Mouse (Mus musculus) CD8-positive naive resting alpha-beta T cell, adult 2 months (primary cell): ENCODE data around the gene Rtn1.

Source experiments
- DNase-seq, 2 experiments: peaks; one replicate each; pipeline ENCODE4 v3.0.0; 2022; ENCODE audit warnings: low read depth in 2 of 2, low spot score in 2 of 2

Rtn1 gene

DNA sequence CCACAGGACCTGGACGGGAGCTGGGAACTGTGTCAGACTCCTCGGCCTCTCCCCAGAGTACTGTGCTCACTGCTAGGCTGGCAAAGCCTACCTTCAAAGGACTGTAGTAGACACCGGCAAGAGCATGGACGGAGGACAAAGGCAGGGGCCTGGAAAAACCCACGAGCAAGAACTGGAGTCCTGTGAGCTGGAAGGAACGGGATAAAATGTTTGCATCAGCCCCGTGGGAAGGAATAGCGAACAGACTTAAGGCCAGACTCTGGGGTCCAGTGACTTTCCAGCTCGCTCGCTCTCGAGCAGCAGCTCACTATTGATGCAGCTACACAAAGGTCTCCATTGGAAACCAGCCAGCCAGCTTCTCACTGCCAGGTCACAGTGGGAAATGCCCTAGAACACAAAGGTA is 34.0 kb downstream of the Rtn1 start:
- no peak for DNase-seq

DNA sequence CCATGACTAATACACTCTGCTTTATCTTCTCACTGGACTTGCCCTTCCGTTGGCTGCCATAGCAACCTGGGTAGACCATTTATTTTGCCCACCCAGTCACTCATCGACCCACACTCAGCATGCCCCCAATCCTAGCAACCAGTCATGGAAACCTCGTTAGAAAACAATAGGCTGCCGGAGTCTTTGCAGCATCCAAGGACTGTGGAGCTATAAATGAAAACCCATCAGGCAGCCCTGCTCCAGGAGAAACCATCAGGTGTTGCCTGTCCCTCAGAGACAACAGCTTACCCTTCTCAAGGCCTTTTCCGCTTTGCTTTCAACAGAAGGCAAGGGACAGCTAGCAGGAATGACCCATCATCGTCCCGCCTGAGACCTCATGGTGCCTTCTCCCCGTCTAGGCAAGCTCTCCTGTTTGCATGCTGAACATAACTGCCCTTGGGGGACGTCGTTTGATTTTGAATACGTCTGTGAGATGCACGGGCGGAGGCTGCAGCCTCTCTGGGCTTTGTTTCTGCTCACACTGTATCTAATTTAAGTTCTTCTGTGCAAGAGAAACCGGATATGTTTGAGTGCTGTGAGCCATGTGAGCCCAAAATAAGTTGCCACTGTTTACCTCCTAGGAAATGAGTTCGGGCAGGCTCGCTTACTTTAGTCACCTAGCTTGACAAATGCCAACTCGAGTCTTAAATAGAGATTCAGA is 34.8 kb downstream of the Rtn1 start:
- DNase-seq: no peak

DNA sequence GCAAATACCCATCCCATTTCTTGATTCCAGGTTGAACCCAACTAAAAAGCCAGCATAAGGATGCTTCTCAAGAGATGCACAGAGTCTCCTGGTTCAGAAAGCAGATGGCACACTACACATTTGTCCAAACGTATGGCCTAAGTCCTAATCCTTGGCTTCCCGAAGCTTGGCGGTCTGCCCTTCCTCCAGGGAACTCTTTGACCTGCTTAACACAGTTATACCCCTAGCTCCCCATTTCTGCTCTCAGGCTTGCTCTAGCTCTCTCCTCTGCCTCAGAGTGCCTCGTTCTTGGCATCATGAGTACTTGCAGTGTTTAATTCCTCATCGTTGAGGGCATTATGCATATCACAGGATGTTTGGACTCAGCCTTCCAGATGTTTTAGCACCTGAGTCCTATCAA is 38.8 kb downstream of the Rtn1 start:
- DNase-seq: no peak

DNA sequence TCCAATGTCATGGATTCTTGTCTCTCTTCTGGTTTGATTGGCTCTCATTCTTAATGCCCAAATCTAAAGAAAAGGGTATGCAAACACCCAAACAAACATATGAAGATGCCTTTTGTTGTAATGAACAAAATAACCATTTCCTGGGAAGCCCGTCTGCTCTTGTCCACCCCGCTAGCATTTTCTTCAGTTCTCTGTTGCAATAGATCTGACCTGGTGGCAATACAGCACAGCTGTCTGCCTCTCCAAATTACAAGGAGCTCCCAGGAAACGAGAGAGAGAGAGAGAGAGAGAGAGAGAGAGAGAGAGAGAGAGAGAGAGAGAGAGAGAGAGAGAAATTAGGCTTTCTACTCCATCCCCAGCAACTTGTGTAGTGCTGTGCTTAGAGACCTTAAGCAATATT is 42.1 kb downstream of the Rtn1 start:
- DNase-seq: no peak

DNA sequence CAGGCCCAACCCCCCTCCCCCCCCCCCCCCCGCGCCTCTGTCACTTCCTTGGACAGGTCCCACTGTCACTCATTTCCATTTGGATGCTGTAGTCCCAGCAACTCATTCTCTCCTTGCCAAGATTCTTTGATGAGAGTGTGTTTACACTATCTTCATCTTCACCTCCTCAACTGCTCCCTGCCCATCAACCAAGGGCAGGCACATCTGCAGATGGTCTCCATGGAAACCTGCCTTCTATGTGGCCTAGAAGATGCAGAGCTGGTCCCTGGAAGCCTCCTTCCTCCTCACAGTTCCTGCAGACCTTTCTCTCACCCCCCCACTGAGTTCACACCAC is 42.8 kb downstream of the Rtn1 start:
- DNase-seq: no peak

DNA sequence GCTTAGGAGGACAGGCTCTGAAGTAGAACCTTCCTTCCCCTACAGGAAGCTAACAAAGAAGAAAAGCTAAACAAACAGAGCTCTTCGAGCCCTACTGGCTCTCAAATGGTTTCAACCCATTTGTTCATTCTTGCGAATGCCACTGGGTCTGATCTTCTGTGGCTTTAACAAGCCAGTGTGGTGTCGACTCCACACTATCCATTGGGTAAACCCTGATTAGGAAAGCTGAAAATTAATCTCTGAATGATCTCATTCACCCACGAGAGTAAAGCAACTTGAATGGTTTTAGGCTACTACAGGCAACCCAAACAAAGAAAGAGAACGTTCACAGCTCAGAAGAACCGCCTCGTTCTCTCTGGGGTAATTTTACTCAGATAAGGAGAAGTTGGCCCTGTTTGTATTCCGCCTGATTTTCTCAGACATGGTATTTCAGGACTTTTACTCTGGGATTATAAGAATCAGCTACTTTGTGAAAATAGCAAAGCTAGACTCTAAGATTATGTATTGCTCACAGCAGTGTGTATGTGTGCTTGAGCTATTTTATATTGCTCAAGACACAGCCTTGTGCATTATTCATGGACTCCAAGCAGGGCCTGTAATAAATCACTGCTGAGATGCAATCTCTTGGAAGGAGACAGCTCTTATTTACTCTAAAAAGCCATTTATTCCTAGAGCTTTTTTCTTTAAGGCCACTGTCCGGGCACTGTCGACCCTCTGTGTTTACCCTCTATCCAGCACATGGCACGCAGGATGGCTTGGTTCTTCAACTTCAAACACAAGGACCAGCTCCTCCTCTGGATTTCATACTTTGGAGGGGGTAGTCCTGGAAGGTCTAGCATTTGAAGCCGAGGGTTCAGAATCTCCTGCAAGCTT is 43.4 kb downstream of the Rtn1 start:
- DNase-seq: no peak

DNA sequence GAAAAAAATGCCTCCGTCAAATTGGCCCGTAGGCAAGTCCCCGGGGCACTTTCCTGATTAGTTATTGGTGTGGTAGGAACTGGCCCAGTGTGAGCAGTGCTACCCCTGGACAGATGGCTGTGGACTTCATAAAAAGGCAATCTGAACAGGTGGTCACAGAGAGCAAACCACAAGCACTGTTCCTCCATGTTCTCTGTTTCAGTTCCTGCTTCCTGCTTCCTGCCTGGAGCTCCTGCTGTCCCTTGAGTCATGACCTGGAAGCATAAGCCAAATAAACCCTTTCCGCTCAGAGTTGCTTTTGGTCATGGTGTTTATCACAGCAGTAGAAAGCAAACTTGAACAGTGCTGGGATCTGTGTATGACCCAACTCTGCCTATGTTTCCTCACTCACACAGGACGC is 44.3 kb downstream of the Rtn1 start:
- no peak for DNase-seq

DNA sequence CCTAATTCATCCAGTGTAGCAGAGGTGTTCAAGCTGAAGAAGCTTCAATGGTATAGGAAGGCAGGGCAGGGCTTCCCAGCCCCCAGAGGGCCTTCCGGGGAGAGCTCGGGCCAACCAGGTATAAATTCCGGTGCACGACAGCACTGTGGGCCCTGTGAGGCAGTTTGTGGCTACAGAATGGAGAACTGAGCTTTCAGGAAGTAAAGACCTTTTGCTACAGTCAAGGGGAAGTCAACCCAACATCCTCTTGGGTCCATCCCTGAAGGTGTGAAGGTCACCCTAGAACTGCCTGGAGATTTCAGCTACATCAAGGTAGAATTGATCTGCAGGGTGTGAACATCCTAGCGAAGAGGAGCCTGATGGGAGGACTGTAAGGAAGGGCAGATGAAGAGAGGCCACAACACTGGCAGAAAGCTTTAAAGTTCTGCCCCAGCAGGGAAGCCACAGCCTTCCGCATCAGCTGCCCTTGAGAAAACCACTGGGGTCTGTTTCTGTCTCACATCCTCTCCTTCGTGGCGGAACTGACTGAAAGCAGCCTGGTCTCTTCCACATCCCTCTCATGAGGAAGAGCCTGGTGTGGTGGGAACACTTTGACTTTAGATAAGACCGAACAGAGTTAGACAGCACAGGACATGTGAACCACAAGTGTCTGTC is 47.0 kb downstream of the Rtn1 start:
- DNase-seq: no peak

DNA sequence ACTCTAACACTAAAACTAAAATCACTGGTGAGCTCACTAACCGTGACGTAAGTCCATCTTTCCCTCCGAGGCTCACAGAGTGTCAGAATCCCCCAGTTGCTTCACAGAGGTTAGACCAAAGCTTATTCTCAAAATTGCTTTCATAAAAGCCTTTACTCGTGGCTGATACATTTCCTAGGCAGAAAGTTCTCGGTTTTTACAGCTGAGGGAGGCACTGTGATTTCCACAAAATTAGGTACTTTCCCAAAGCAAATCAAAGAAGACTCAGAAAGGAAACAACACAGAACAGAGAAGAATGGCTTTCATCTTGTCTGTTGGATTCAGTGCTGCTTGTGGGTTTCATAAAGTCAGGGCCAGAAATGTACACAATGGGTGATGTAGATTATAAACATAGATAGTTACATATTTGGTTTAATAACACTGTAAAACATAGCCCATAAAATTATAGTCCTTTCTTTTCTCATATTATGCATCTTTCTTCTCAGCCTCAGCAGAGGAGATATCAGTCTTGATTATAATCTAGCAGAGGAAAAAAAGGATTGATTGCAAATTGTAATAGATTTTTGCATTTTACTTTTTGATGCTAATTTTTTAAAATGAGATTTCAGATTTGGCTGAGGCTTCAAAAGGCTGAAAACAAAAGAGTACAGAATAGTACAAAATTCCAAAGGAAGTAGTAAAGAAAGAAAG is 47.8 kb downstream of the Rtn1 start:
- no peak for DNase-seq

DNA sequence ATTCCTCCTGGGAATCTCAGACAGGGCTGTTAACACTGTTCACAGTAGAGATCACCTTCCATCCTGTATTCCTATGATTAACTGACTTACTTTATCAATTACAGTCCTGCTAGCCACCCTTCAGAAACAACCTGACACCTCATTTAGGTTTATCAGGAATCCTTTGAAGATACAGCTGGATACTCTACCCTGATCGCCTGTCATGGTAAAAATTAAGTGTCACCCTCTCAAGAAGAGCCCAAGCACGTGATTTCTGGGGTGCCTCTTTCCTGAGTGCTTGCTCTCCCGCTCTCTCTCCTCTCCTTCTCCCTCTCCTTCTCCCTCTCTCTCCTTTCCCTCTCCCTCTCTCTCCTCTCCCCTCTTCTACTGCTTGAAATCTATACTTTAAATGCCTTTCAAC is 49.0 kb downstream of the Rtn1 start:
- no peak for DNase-seq

DNA sequence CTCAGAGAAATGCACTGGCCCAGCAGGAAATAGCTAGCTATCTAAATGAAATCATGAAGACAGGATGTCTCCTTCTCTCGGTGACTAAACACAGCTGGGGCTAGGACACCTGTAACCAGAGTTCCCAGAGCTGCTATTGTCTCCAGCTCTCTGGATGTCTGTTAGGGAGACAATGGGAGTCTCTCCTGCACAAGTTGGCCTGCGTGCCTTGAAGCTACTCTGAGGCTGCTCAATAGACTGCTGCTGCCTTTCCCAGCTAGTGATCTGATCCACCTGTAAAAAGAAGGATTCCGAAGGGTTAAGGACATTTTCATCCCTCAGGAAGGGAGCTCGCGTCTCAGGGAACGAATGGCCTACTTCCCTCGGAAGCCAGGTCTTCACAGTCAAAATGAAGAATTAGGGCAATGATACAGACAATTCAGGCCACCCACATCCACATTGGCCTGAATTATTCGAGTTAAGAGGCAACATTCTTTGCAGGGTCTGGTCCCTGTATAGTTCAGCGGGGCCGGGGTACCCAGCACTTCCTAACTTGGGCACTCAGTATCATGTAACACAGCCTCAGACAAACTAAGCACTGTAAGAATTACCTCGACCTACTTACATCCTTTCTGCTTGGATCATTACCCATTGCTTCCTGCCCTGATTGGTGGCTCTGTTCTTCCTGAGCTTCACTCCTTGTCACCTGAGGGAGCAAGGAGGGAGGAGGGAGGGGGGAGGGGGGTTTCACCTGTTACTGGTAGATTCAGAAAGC is 51.0 kb downstream of the Rtn1 start:
- no peak for DNase-seq

DNA sequence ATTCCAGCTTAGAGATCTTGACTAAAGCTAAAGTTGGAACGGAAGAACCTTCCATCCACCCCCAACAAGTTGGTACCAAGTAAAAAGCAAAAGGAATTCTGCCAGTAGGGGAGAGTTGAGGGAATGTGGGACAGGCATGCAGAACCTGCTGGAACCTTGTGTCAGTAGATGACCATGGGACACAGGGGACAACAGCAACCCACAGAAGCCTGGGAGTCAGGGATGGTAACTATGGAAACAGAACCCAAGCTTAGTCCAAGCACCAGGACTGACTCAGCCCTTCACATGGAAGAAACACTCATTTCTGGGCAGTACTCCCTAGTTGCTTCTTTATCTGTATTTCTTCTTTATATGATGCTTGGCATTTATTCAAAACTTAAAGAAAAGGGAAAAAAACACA is 54.6 kb downstream of the Rtn1 start:
- no peak for DNase-seq

DNA sequence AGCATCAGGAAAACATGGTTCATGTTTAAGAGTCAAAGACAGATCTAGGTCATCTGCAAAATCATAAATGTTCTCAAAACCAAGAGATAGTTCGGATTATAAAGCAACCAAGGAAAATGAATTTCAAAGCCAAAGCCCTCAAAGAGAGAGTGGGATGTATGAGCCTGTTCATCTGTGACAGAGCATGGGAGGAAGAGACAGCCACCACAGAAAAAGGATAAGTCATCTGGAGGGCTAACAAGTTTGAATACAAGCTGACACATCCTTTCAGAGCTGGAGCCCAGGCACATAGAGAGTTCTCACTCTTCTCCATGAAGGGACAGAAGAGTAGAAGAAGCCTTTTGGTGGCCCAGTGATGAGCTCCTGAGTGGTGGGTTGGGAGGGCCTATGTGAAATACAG is 55.3 kb downstream of the Rtn1 start:
- no peak for DNase-seq

DNA sequence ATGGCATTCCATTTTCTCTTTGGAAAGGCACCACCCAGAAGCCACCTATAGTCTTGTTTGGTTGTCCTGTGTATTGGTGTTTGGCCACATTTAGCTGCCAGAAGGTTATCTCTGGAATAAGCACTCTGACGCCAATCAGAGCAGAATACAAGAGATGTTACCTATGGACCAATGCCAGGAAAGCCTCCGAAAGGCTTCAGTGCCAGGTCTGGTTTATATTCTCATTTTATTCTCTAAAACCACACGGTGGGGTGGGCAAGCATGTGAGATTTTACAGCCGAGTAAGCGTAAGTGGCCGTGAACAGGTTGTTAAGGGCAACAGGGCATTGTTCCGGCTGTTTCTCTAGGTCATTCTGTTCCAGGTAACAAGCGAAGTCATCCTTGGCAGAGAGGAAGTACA is 60.3 kb downstream of the Rtn1 start:
- DNase-seq: no peak

DNA sequence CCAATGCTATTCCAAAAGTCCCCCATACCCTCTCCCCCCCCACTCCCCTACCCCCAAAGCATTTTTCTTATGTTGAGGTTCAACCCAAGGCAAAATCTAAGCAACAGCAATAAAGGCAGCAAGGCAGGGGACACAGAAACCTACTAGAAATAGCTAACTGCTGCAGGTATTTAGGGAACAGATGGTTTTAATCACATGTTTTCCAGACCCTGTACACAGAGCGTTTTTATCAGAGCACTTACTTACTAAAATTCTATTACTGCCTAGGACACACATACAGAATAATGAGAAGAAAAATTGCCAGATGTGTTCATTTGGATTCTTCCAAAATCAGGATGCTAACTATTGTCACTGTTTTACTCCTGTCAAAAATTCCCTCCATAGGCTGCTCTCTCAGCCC is 61.7 kb downstream of the Rtn1 start:
- DNase-seq: no peak

DNA sequence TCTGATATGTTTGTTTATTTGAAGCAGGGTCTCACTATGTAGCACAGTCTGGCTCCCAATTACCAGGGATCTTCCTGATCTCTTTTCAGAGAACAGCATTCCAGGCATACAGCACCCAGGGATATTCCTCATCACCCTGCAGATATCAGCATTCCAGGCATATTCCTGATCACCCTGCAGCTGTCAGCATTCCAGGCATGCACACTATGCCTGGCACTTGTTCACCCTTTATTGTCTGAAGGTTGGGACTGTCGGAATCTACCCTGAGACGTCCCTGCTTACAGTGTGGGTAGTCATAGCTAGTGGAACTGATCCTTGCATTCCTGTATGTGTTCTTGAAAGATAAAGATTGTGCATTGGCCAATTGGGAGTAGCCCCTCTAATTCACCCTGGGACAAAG is 65.2 kb downstream of the Rtn1 start:
- DNase-seq: no peak

DNA sequence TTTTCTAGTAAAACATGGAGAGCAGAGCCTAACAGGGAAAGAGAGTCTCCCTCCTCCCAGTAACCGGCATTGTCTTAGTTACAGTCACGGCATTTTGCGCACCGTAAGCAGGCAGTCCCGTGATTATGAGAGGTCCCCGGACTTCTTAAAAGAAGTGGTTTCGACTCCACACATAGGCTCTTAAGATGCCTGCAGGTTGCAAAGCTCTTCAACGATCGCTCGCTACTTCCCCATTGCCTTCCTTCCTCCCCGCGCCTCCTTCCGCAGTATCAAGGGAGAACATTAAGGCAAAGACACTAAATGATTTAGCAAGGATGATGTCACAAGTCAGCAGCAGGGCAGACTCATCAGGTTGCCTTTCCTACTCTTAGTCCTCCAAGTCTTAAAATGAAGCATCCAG is 72.8 kb downstream of the Rtn1 start:
- no peak for DNase-seq

DNA sequence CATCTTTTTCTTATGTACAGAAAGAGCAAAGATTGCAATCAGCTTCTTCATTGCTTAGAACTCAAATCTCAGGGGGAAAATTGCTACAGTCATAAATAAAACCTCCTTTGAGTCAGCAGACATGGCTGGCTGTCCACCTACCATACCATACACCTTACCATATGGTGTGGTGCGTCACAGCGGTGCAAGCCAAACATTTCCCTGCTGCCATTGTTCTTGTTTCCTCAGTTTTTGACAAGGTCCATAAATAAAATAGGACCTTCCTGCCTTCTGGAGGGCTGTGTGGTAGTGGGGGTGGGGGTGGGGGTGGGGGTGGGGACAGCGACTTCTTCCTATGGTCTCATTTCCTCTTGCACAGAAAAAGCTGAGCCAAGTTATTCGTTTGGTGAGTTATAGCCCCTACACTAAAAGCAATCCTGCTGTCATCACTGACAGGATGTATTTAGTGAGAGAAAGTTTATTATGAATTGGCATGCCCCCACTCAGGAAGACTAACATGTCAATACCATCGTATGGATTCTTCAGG is 76.3 kb downstream of the Rtn1 start:
- no peak for DNase-seq

DNA sequence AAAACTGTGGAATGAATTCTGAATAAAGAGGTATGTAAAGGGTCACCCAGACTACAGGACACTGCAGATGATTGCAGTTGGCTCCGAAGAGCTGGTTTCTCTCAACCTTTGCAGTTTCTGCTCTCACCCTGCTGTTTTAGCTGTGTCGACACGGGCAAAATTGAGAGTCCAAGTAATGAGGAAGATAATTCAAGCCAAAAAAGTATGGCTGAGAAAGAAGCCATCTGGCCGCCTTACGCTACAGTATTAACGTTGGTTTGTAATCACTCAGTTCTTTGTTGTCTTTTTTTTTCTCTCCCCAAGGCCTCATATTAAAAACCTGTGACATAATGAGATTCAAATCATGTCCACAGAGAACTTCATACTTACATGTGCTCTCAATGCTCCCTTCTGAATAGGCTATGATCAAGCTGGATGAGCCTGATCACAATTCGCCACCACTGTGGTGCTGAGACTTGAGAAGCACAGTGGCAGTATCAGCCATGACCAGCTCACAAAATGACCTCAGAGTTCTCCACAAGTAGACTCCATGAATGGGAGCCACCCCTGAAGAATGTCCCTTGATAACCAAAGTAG is 76.9 kb downstream of the Rtn1 start:
- no peak for DNase-seq

DNA sequence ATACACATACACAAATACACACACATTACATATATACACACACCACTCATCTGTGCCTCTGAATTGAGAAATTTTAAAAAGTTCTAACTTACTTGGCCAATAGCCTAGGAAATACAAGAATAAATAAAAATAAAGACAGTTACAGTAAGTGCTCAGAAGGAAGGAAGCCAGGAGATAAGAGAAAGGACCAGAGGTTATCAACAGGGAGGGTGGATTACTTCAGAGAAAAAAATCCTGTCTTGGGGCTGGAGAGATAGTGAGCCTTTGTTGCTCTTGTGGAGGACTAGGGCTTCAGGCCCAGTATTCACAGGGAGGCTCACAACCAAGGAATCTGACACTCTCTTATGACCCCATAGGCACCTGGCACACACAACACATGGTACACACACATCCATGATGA is 82.8 kb downstream of the Rtn1 start:
- no peak for DNase-seq

DNA sequence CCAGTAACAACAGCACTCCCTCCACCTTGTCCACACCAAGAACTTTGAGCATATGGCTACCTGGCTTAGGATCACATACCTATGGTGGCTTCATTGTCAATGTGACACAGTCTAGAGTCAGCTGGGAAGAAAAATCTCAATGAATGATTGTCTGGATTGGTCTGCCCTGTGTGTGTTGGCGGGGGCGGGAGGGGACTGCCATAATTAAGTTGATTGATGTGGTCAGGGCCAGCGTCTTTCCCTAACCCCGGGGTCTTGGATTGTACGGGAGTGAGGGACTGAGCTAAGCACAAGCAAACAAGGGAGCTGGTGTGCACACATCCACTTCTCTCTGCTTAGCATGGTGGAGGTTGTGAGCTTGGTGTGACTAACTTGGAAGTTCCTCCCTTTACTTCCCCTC is 83.8 kb downstream of the Rtn1 start:
- no peak for DNase-seq
